Mouse (Mus musculus): Measurements from ENCODE around the gene Hax1. TPM values are rescaled to one million over a fixed set of nuclear protein-coding genes. Genes with fewer than 3 reads are reported as not detected.
A peak's percentile ranks its signal among the peaks of the same experiment; 100 is the strongest.

The Hax1 gene
- polyA plus RNA-seq, 1 experiment = 170 TPM

DNA sequence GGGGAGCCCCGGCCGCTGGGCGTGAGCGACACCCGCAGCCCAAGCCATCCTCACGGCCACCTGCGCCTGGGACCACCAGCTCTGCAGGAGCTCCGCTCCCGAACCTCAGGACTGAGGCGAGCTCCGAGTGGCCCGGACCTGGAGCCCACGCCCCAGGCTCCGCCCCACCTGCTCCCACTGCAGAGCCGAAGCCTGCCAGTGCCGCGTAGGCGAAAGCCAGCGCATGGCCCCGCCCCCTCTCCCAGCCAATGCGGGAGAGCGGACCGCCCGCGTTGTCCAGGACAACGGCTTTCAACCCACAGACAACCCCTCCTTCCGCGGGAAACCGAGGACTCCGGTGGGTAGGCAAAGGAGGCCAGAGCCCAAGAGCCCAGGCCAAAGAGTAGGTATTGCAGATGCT is 38.1 kb downstream of the Hax1 start:
- TF ChIP-seq POLR2A (IDR thresholded peaks at IDR 0.05; ENCODE audit: insufficient read depth, low read length) (no peak), CTCF (IDR thresholded peaks at IDR 0.05; ENCODE audit: low read depth, low read length) (no peak), EP300 (IDR thresholded peaks at IDR 0.05; ENCODE audit: insufficient read depth, low read depth, low read length) (no peak)
- Histone ChIP-seq H3K27me3 (ENCODE audit: control insufficient read depth, insufficient read depth, low read length, poor library complexity, severe bottlenecking) (no peaks in the 10 kb centered on the region), H3K27ac (ENCODE audit: insufficient read depth, low read length) (no peak overlapping the region), H3K36me3 (ENCODE audit: control insufficient read depth, insufficient read depth, low read length, poor library complexity, severe bottlenecking) (no peaks in the 10 kb centered on the region; the same call in 1 of the 2 replicates), H3K4me1 (ENCODE audit: control insufficient read depth, insufficient read depth, low read length) (peaks cover 3% of the 10 kb centered on the region), H3K9me3 (replicated peaks; ENCODE audit: control insufficient read depth, insufficient read depth, low read length, poor library complexity, severe bottlenecking) (no peaks in the 10 kb centered on the region), H3K9ac (ENCODE audit: low read depth, poor library complexity, severe bottlenecking) (peak overlapping the region; percentile 53; the same call in 1 of the 2 replicates), H3K4me3 (ENCODE audit: low read depth, low read length) (peak overlapping the region; percentile 57)

DNA sequence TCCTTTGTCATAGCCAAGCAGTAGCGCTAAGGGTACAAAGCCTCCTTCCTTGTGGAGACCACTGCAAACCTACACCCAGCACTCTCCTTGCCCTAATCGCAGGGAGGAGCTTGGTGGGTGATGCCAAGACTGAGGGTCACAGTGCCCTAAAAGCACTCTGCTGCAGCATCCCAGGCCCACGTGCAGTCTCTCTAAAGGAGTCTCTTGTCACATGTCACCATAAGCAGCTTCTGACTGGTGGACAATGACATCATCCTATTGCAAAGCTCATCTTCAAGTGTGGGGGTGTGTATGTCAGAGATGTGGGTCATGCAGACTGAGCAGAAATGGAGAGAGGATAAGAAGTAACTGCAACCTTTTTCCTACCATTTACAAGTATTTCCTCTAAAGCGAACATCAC is 39.1 kb downstream of the Hax1 start:
- Histone ChIP-seq H3K9ac (ENCODE audit: low read depth, poor library complexity, severe bottlenecking) (no peak overlapping the region), H3K4me1 (ENCODE audit: control insufficient read depth, insufficient read depth, low read length) (peaks cover 3% of the 10 kb centered on the region), H3K36me3 (ENCODE audit: control insufficient read depth, insufficient read depth, low read length, poor library complexity, severe bottlenecking) (no peaks in the 10 kb centered on the region; the same call in 1 of the 2 replicates), H3K4me3 (ENCODE audit: low read depth, low read length) (no peak overlapping the region), H3K27ac (ENCODE audit: insufficient read depth, low read length) (no peak overlapping the region), H3K9me3 (replicated peaks; ENCODE audit: control insufficient read depth, insufficient read depth, low read length, poor library complexity, severe bottlenecking) (no peaks in the 10 kb centered on the region), H3K27me3 (ENCODE audit: control insufficient read depth, insufficient read depth, low read length, poor library complexity, severe bottlenecking) (no peaks in the 10 kb centered on the region)
- TF ChIP-seq EP300 (IDR thresholded peaks at IDR 0.05; ENCODE audit: insufficient read depth, low read depth, low read length) = no peak
- TF ChIP-seq CTCF (IDR thresholded peaks at IDR 0.05; ENCODE audit: low read depth, low read length) = no peak
- TF ChIP-seq POLR2A (IDR thresholded peaks at IDR 0.05; ENCODE audit: insufficient read depth, low read length) = no peak

DNA sequence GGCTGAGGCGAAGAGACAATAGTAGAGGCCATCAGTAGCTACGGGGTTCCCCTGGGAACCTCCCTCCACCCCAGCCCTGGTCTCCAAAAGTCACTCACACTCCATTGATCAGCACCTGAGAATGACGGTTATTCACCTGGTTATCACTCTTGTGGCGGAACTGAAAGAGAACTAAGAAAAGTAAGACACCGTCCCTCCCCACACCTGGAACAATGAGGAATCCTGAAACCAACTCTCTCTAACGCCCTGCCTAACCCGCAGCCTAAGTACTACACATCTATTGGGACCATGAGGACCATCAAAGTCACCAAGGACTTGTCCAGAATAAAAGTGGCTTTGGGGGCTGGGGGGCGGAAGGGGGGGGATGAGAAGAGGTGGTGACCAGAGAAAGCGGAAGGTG is 40.7 kb downstream of the Hax1 start:
- H3K4me1 ChIP-seq (ENCODE audit: control insufficient read depth, insufficient read depth, low read length) = peaks cover 3% of the 10 kb centered on the region
- TF ChIP-seq POLR2A (IDR thresholded peaks at IDR 0.05; ENCODE audit: insufficient read depth, low read length) = no peak
- TF ChIP-seq EP300 (IDR thresholded peaks at IDR 0.05; ENCODE audit: insufficient read depth, low read depth, low read length) = no peak
- TF ChIP-seq CTCF (IDR thresholded peaks at IDR 0.05; ENCODE audit: low read depth, low read length) = no peak
- H3K4me3 ChIP-seq (ENCODE audit: low read depth, low read length) = no peak overlapping the region
- no peaks in the 10 kb centered on the region for H3K27me3 ChIP-seq (ENCODE audit: control insufficient read depth, insufficient read depth, low read length, poor library complexity, severe bottlenecking)
- no peaks in the 10 kb centered on the region; the same call in 1 of the 2 replicates for H3K36me3 ChIP-seq (ENCODE audit: control insufficient read depth, insufficient read depth, low read length, poor library complexity, severe bottlenecking)
- H3K9ac ChIP-seq (ENCODE audit: low read depth, poor library complexity, severe bottlenecking) = no peak overlapping the region
- H3K9me3 ChIP-seq (replicated peaks; ENCODE audit: control insufficient read depth, insufficient read depth, low read length, poor library complexity, severe bottlenecking) = no peaks in the 10 kb centered on the region
- H3K27ac ChIP-seq (ENCODE audit: insufficient read depth, low read length) = no peak overlapping the region

DNA sequence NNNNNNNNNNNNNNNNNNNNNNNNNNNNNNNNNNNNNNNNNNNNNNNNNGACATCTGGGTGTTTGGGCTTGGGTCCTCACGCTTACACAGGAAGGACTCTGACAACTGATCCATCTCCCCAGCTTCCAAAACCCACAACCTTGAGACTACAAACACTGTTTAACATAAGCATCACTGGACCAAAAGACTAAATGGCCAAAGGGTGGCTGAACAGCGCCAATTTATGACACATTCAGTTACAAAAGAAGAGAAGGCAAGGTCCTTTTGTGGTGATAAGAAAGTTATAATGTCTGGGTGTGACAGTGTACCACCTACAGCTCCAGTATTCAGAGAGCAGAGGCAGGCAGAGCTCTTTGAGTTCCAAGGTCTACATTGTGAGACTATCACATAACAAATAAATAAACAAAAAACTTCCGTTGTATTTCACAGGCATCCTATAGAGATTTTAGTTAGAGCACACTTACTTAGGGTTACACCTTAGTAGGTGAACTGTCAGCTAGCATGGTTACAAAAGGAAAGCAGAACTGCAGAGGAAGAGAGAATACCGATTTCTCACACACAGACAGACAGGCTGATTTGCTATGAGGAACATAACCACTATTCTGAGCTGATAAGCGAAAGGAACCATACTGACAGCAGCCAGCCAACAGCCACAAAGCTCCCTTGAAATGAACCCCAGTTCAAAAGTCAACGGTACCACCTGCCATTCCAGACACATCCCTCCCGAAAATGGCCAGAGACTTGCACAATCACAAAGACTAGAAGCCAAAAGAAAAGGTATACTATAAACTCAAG is 42.2 kb downstream of the Hax1 start:
- no peak overlapping the region for H3K27ac ChIP-seq (ENCODE audit: insufficient read depth, low read length)
- H3K4me1 ChIP-seq (ENCODE audit: control insufficient read depth, insufficient read depth, low read length) = no peaks in the 10 kb centered on the region
- TF ChIP-seq CTCF (IDR thresholded peaks at IDR 0.05; ENCODE audit: low read depth, low read length) (no peak), EP300 (IDR thresholded peaks at IDR 0.05; ENCODE audit: insufficient read depth, low read depth, low read length) (no peak), POLR2A (IDR thresholded peaks at IDR 0.05; ENCODE audit: insufficient read depth, low read length) (no peak)
- H3K9me3 ChIP-seq (replicated peaks; ENCODE audit: control insufficient read depth, insufficient read depth, low read length, poor library complexity, severe bottlenecking) = no peaks in the 10 kb centered on the region
- H3K36me3 ChIP-seq (ENCODE audit: control insufficient read depth, insufficient read depth, low read length, poor library complexity, severe bottlenecking) = no peaks in the 10 kb centered on the region; the same call in 1 of the 2 replicates
- no peaks in the 10 kb centered on the region for H3K27me3 ChIP-seq (ENCODE audit: control insufficient read depth, insufficient read depth, low read length, poor library complexity, severe bottlenecking)
- H3K9ac ChIP-seq (ENCODE audit: low read depth, poor library complexity, severe bottlenecking) = no peak overlapping the region
- H3K4me3 ChIP-seq (ENCODE audit: low read depth, low read length) = no peak overlapping the region

DNA sequence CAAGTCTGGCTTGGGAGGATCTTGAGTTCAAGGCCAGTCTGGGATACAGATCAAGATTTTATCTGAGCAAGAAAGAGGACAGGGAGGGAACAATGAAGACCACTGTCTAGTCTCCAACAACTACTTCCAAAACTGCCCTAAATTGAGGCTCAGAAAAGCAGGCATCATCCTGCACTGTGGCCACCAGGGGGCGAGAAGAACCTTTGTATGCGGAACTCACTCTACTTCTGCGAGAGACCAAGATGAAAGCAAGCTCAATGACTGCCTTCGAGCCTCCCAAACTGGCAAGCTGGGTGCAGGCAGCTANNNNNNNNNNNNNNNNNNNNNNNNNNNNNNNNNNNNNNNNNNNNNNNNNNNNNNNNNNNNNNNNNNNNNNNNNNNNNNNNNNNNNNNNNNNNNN is 45.2 kb downstream of the Hax1 start:
- Histone ChIP-seq H3K4me3 (ENCODE audit: low read depth, low read length) (no peak overlapping the region), H3K9me3 (replicated peaks; ENCODE audit: control insufficient read depth, insufficient read depth, low read length, poor library complexity, severe bottlenecking) (no peaks in the 10 kb centered on the region), H3K9ac (ENCODE audit: low read depth, poor library complexity, severe bottlenecking) (no peak overlapping the region), H3K36me3 (ENCODE audit: control insufficient read depth, insufficient read depth, low read length, poor library complexity, severe bottlenecking) (no peaks in the 10 kb centered on the region; the same call in 1 of the 2 replicates), H3K27ac (ENCODE audit: insufficient read depth, low read length) (no peak overlapping the region), H3K27me3 (ENCODE audit: control insufficient read depth, insufficient read depth, low read length, poor library complexity, severe bottlenecking) (no peaks in the 10 kb centered on the region), H3K4me1 (ENCODE audit: control insufficient read depth, insufficient read depth, low read length) (no peaks in the 10 kb centered on the region)
- TF ChIP-seq EP300 (IDR thresholded peaks at IDR 0.05; ENCODE audit: insufficient read depth, low read depth, low read length) = no peak
- no peak for TF ChIP-seq POLR2A (IDR thresholded peaks at IDR 0.05; ENCODE audit: insufficient read depth, low read length)
- peak; percentile 92 for TF ChIP-seq CTCF (IDR thresholded peaks at IDR 0.05; ENCODE audit: low read depth, low read length)

DNA sequence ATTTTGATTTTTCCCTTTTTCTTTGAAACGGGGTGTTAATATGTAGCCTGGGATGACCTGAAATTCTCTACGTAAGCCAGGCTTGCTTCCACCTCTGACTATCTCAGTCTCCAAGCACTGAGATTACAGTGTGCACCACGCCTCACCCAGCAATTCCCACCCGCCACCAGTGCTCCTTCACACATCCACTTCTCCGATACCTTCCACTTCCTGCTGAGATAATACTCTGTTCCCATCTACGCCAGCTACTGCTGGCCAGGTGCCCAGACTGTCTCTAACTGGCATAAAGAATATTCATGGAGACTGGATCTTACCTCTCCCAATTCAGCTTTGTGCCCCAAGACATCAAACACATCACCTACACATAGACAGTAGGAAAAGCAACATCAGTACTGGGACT is 49.9 kb downstream of the Hax1 start:
- TF ChIP-seq CTCF (IDR thresholded peaks at IDR 0.05; ENCODE audit: low read depth, low read length) (no peak), POLR2A (IDR thresholded peaks at IDR 0.05; ENCODE audit: insufficient read depth, low read length) (no peak), EP300 (IDR thresholded peaks at IDR 0.05; ENCODE audit: insufficient read depth, low read depth, low read length) (no peak)

More for the DNA sequence above, 49.9 kb downstream of the Hax1 start:
- Histone ChIP-seq H3K27ac (ENCODE audit: insufficient read depth, low read length) (no peak overlapping the region), H3K4me3 (ENCODE audit: low read depth, low read length) (no peak overlapping the region), H3K4me1 (ENCODE audit: control insufficient read depth, insufficient read depth, low read length) (no peaks in the 10 kb centered on the region), H3K27me3 (ENCODE audit: control insufficient read depth, insufficient read depth, low read length, poor library complexity, severe bottlenecking) (no peaks in the 10 kb centered on the region), H3K36me3 (ENCODE audit: control insufficient read depth, insufficient read depth, low read length, poor library complexity, severe bottlenecking) (no peaks in the 10 kb centered on the region; the same call in 1 of the 2 replicates), H3K9me3 (replicated peaks; ENCODE audit: control insufficient read depth, insufficient read depth, low read length, poor library complexity, severe bottlenecking) (no peaks in the 10 kb centered on the region), H3K9ac (ENCODE audit: low read depth, poor library complexity, severe bottlenecking) (no peak overlapping the region)
